26 mouse cellular contexts compared by ENCODE assay signal in genomic region chr15:19316380-19316779, GRCm38 (mm10).
"Had no signal": no experiment of that assay in that cellular context is flagged by ENCODE, and none has a peak within 500 bp of the region (broad histone marks: within the 10 kb centered on the region; RNA-seq: fewer than 3 reads in every experiment).

No protein-coding gene starts in this region.

- H3K9me3 ChIP-seq: heart, embryonic 13.5 days; heart, embryonic 15.5 days; hindbrain, embryonic 13.5 days; hindbrain, embryonic 15.5 days; kidney, embryonic 15.5 days; limb, embryonic 13.5 days; liver, embryonic 13.5 days; liver, embryonic 15.5 days had no signal

- ATAC-seq: hindbrain, postnatal 0 days; intestine, embryonic 16.5 days had no signal

- H3K4me1 ChIP-seq: heart, embryonic 13.5 days; heart, embryonic 15.5 days; hindbrain, embryonic 13.5 days; hindbrain, embryonic 15.5 days; kidney, embryonic 15.5 days; limb, embryonic 13.5 days; liver, embryonic 13.5 days; liver, embryonic 15.5 days had no signal

- H3K27ac ChIP-seq: heart, adult 2 months; heart, embryonic 13.5 days; heart, embryonic 15.5 days; hindbrain, embryonic 13.5 days; hindbrain, embryonic 15.5 days; hindbrain, postnatal 0 days; kidney, embryonic 15.5 days; kidney, postnatal 0 days; left cerebral cortex, adult 2 months; limb, embryonic 13.5 days; liver, embryonic 13.5 days; liver, embryonic 15.5 days had no signal

- DNase-seq: gastrocnemius, postnatal 14 days; gastrocnemius, postnatal 36 days; heart, adult 11 months; heart, adult 2 months; heart, postnatal 14 days; heart, postnatal 36 days; kidney, adult 11 months; kidney, adult 2 months; kidney, adult 9 months; kidney, postnatal 14 days; kidney, postnatal 36 days; liver; liver, embryonic 13.5 days had no signal

- H3K36me3 ChIP-seq: heart, embryonic 13.5 days; heart, embryonic 15.5 days; hindbrain, embryonic 13.5 days; hindbrain, embryonic 15.5 days; kidney, embryonic 15.5 days; limb, embryonic 13.5 days; liver, embryonic 13.5 days; liver, embryonic 15.5 days had no signal

- H3K4me2 ChIP-seq: heart, embryonic 11.5 days; heart, embryonic 13.5 days; heart, embryonic 15.5 days; hindbrain, embryonic 13.5 days; hindbrain, embryonic 15.5 days; kidney, embryonic 15.5 days; limb, embryonic 13.5 days; liver, embryonic 11.5 days; liver, embryonic 13.5 days; liver, embryonic 15.5 days had no signal

- H3K4me3 ChIP-seq: heart, adult 2 months; heart, embryonic 13.5 days; heart, embryonic 15.5 days; hindbrain, embryonic 13.5 days; hindbrain, embryonic 15.5 days; kidney, embryonic 15.5 days; left cerebral cortex, adult 2 months; limb, embryonic 13.5 days; liver, embryonic 13.5 days; liver, embryonic 15.5 days had no signal

- H3K27me3 ChIP-seq: heart, embryonic 13.5 days; heart, embryonic 15.5 days; hindbrain, embryonic 13.5 days; hindbrain, embryonic 15.5 days; kidney, embryonic 15.5 days; limb, embryonic 13.5 days; liver, embryonic 13.5 days; liver, embryonic 15.5 days had no signal

- H3K9ac ChIP-seq: heart, embryonic 13.5 days; heart, embryonic 15.5 days; hindbrain, embryonic 13.5 days; hindbrain, embryonic 15.5 days; kidney, embryonic 15.5 days; limb, embryonic 13.5 days; liver, embryonic 13.5 days; liver, embryonic 15.5 days had no signal
